Mouse (Mus musculus): ENCODE measurements around the gene Grin2b.

- TF ChIP-seq CTCF (IDR thresholded peaks at IDR 0.05; ENCODE audit: control insufficient read depth, insufficient read depth, insufficient read length): no peak
- no peak for TF ChIP-seq MAX (IDR thresholded peaks at IDR 0.05)
- no peak for TF ChIP-seq MYOD1 (IDR thresholded peaks at IDR 0.05; ENCODE audit: control insufficient read depth, insufficient read length, low read depth)
- TF ChIP-seq MYOG (IDR thresholded peaks at IDR 0.05; ENCODE audit: control insufficient read depth, extremely low read depth, insufficient read length): no peak
Observed at GRCm38 (mm10) chr6:135713716-135714115, 459.6 kb downstream of the Grin2b start.
